Mouse (Mus musculus): ENCODE data around the gene Lrig2. TPM values are rescaled to one million over a fixed set of nuclear protein-coding genes. Genes with fewer than 3 reads are reported as not detected.
A peak's percentile ranks its signal among the peaks of the same experiment; 100 is the strongest.
"Not testable (repeated sequence)": the region's sequence is repeated elsewhere in the genome, so short reads cannot be mapped to it uniquely, and the experiment has no call there.

The Lrig2 gene
- polyA plus RNA-seq, 1 experiment from 2014 or later: 23.1 TPM

- peak; percentile 97 for ATAC-seq
- 16% methylated on average over 15 of the region's 15 CpGs for WGBS
- Histone ChIP-seq H3K4me3 (peak overlapping the region; percentile 22), H3K36me3 (ENCODE audit: poor library complexity, severe bottlenecking) (no peaks in the 10 kb centered on the region), H3K4me2 (peak overlapping the region; percentile 50), H3K4me1 (peaks cover 11% of the 10 kb centered on the region), H3K27me3 (no peaks in the 10 kb centered on the region), H3K9me3 (replicated peaks) (no peaks in the 10 kb centered on the region), H3K9ac (peak overlapping the region; percentile 59), H3K27ac (peak overlapping the region; percentile 54)
These were observed 69.8 kb downstream of the Lrig2 start for GRCm38 (mm10) chr3:104441870-104442283.

GRCm38 (mm10) chr3:104441435-104441834 lies 70.3 kb downstream of the Lrig2 start:
- no peak; the same call in 1 of the 2 replicates for ATAC-seq
- H3K9ac ChIP-seq: peak overlapping the region; percentile 59; the same call in 1 of the 2 replicates
- no peaks in the 10 kb centered on the region for H3K36me3 ChIP-seq (ENCODE audit: poor library complexity, severe bottlenecking)
- H3K9me3 ChIP-seq (replicated peaks): no peaks in the 10 kb centered on the region
- no peaks in the 10 kb centered on the region for H3K27me3 ChIP-seq
- WGBS: 86% methylated on average over 7 of the region's 7 CpGs
- H3K4me3 ChIP-seq: no peak overlapping the region
- peaks cover 11% of the 10 kb centered on the region for H3K4me1 ChIP-seq
- peak overlapping the region; percentile 50 for H3K4me2 ChIP-seq
- peak overlapping the region; percentile 54 for H3K27ac ChIP-seq

- 97% methylated on average over 1 of the region's 1 CpGs for WGBS
- ATAC-seq: no peak
- H3K27ac ChIP-seq: no peak overlapping the region
- no peaks in the 10 kb centered on the region for H3K9me3 ChIP-seq (replicated peaks)
- no peak overlapping the region for H3K4me2 ChIP-seq
- H3K4me3 ChIP-seq: no peak overlapping the region
- H3K4me1 ChIP-seq: peaks cover 11% of the 10 kb centered on the region
- no peaks in the 10 kb centered on the region for H3K27me3 ChIP-seq
- H3K36me3 ChIP-seq (ENCODE audit: poor library complexity, severe bottlenecking): no peaks in the 10 kb centered on the region
- no peak overlapping the region for H3K9ac ChIP-seq
These were observed 72.9 kb downstream of the Lrig2 start for GRCm38 (mm10) chr3:104438777-104439176.

GRCm38 (mm10) chr3:104437576-104437975 lies 74.1 kb downstream of the Lrig2 start:
- H3K4me3 ChIP-seq: no peak overlapping the region
- peaks cover 11% of the 10 kb centered on the region for H3K4me1 ChIP-seq
- H3K4me2 ChIP-seq: no peak overlapping the region
- H3K27ac ChIP-seq: no peak overlapping the region
- H3K9me3 ChIP-seq (replicated peaks): no peaks in the 10 kb centered on the region
- H3K9ac ChIP-seq: no peak overlapping the region
- H3K27me3 ChIP-seq: no peaks in the 10 kb centered on the region
- no peak for ATAC-seq
- H3K36me3 ChIP-seq (ENCODE audit: poor library complexity, severe bottlenecking): no peaks in the 10 kb centered on the region
- WGBS: 41% methylated on average over 7 of the region's 7 CpGs

- Histone ChIP-seq H3K4me3 (no peak overlapping the region), H3K9ac (no peak overlapping the region), H3K27me3 (no peaks in the 10 kb centered on the region), H3K9me3 (replicated peaks) (no peaks in the 10 kb centered on the region), H3K4me2 (no peak overlapping the region), H3K27ac (no peak overlapping the region), H3K36me3 (ENCODE audit: poor library complexity, severe bottlenecking) (no peaks in the 10 kb centered on the region), H3K4me1 (no peaks in the 10 kb centered on the region; the same call in 1 of the 2 replicates)
- 95% methylated on average over 3 of the region's 3 CpGs for WGBS
- ATAC-seq: no peak
These were observed 75.8 kb downstream of the Lrig2 start for GRCm38 (mm10) chr3:104435947-104436346.

- Histone ChIP-seq H3K27me3 (no peaks in the 10 kb centered on the region), H3K9ac (peak overlapping the region; percentile 18; the same call in 1 of the 2 replicates), H3K4me1 (no peaks in the 10 kb centered on the region; the same call in 1 of the 2 replicates), H3K4me2 (peak overlapping the region; percentile 50), H3K27ac (no peak overlapping the region), H3K9me3 (replicated peaks) (no peaks in the 10 kb centered on the region), H3K4me3 (peak overlapping the region; percentile 25), H3K36me3 (ENCODE audit: poor library complexity, severe bottlenecking) (no peaks in the 10 kb centered on the region)
- ATAC-seq: 0 out of 2 replicates have a peak, but pooled peaks have one; percentile 45
- WGBS: 6% methylated on average over 9 of the region's 9 CpGs
These were observed 77.4 kb downstream of the Lrig2 start for GRCm38 (mm10) chr3:104434246-104434696.

GRCm38 (mm10) chr3:104432651-104433050 lies 79.1 kb downstream of the Lrig2 start:
- no peaks in the 10 kb centered on the region; the same call in 1 of the 2 replicates for H3K4me1 ChIP-seq
- no peaks in the 10 kb centered on the region for H3K36me3 ChIP-seq (ENCODE audit: poor library complexity, severe bottlenecking)
- H3K9ac ChIP-seq: no peak overlapping the region
- H3K4me2 ChIP-seq: no peak overlapping the region
- no peaks in the 10 kb centered on the region for H3K27me3 ChIP-seq
- H3K27ac ChIP-seq: no peak overlapping the region
- 76% methylated on average over 6 of the region's 6 CpGs for WGBS
- no peaks in the 10 kb centered on the region for H3K9me3 ChIP-seq (replicated peaks)
- H3K4me3 ChIP-seq: no peak overlapping the region
- no peak for ATAC-seq

- no peaks in the 10 kb centered on the region for H3K27me3 ChIP-seq
- ATAC-seq: no peak
- no peaks in the 10 kb centered on the region; the same call in 1 of the 2 replicates for H3K4me1 ChIP-seq
- H3K4me3 ChIP-seq: no peak overlapping the region
- WGBS: 38% methylated on average over 10 of the region's 10 CpGs
- no peak overlapping the region for H3K27ac ChIP-seq
- H3K4me2 ChIP-seq: no peak overlapping the region
- H3K9me3 ChIP-seq (replicated peaks): no peaks in the 10 kb centered on the region
- H3K36me3 ChIP-seq (ENCODE audit: poor library complexity, severe bottlenecking): no peaks in the 10 kb centered on the region
- no peak overlapping the region for H3K9ac ChIP-seq
These were observed 79.9 kb downstream of the Lrig2 start for GRCm38 (mm10) chr3:104431848-104432159.

- Histone ChIP-seq H3K27ac (no peak overlapping the region), H3K36me3 (ENCODE audit: poor library complexity, severe bottlenecking) (no peaks in the 10 kb centered on the region), H3K4me1 (no peaks in the 10 kb centered on the region; the same call in 1 of the 2 replicates), H3K9ac (no peak overlapping the region), H3K9me3 (replicated peaks) (no peaks in the 10 kb centered on the region), H3K27me3 (no peaks in the 10 kb centered on the region), H3K4me2 (no peak overlapping the region), H3K4me3 (no peak overlapping the region)
- WGBS: 35% methylated on average over 13 of the region's 14 CpGs
- no peak for ATAC-seq
These were observed 80.4 kb downstream of the Lrig2 start for GRCm38 (mm10) chr3:104431156-104431847.

- H3K9me3 ChIP-seq (replicated peaks); H3K27ac ChIP-seq; H3K27me3 ChIP-seq; H3K4me3 ChIP-seq; H3K4me2 ChIP-seq; ATAC-seq; H3K4me1 ChIP-seq; H3K9ac ChIP-seq; H3K36me3 ChIP-seq (ENCODE audit: poor library complexity, severe bottlenecking): not testable (repeated sequence)
- WGBS: 94% methylated on average over 2 of the region's 2 CpGs
These were observed 84.4 kb downstream of the Lrig2 start for GRCm38 (mm10) chr3:104427354-104427753.

- ATAC-seq: no peak
- H3K4me1 ChIP-seq: no peaks in the 10 kb centered on the region
- 73% methylated on average over 7 of the region's 7 CpGs for WGBS
- no peaks in the 10 kb centered on the region for H3K27me3 ChIP-seq
- H3K4me3 ChIP-seq: no peak overlapping the region
- no peaks in the 10 kb centered on the region for H3K36me3 ChIP-seq (ENCODE audit: poor library complexity, severe bottlenecking)
- no peak overlapping the region for H3K4me2 ChIP-seq
- no peaks in the 10 kb centered on the region for H3K9me3 ChIP-seq (replicated peaks)
- peak overlapping the region; percentile 48; the same call in 1 of the 2 replicates for H3K27ac ChIP-seq
- H3K9ac ChIP-seq: no peak overlapping the region
These were observed 87.4 kb downstream of the Lrig2 start for GRCm38 (mm10) chr3:104424346-104424745.

- WGBS: 90% methylated on average over 7 of the region's 7 CpGs
- Histone ChIP-seq H3K27ac (no peak overlapping the region), H3K9ac (no peak overlapping the region), H3K9me3 (replicated peaks) (no peaks in the 10 kb centered on the region), H3K4me3 (no peak overlapping the region), H3K4me1 (no peaks in the 10 kb centered on the region), H3K4me2 (no peak overlapping the region), H3K36me3 (ENCODE audit: poor library complexity, severe bottlenecking) (no peaks in the 10 kb centered on the region), H3K27me3 (no peaks in the 10 kb centered on the region)
- no peak for ATAC-seq
These were observed 90.8 kb downstream of the Lrig2 start for GRCm38 (mm10) chr3:104420929-104421328.

- Histone ChIP-seq H3K27me3 (no peaks in the 10 kb centered on the region), H3K4me3 (no peak overlapping the region), H3K9ac (no peak overlapping the region), H3K4me1 (no peaks in the 10 kb centered on the region), H3K27ac (no peak overlapping the region), H3K36me3 (ENCODE audit: poor library complexity, severe bottlenecking) (no peaks in the 10 kb centered on the region), H3K9me3 (replicated peaks) (no peaks in the 10 kb centered on the region), H3K4me2 (no peak overlapping the region)
- no peak for ATAC-seq
- WGBS: 89% methylated on average over 4 of the region's 4 CpGs
These were observed 91.7 kb downstream of the Lrig2 start for GRCm38 (mm10) chr3:104419990-104420389.

Data from forebrain, embryonic 13.5 days (tissue).